Mouse (Mus musculus) heart, postnatal 0 days (tissue): ENCODE measurements around the gene Elavl3.

Experiments
- CTCF ChIP-seq: IDR thresholded peaks from 2 replicates; pipeline ENCODE4 v1.5.1; 2016; ENCODE audit warnings: antibody characterized with exemption, control low read depth, low read depth
- EP300 ChIP-seq: IDR thresholded peaks from 2 replicates; pipeline ENCODE4 v1.6.1; 2016; ENCODE audit warnings: antibody characterized with exemption, low read depth

DNA sequence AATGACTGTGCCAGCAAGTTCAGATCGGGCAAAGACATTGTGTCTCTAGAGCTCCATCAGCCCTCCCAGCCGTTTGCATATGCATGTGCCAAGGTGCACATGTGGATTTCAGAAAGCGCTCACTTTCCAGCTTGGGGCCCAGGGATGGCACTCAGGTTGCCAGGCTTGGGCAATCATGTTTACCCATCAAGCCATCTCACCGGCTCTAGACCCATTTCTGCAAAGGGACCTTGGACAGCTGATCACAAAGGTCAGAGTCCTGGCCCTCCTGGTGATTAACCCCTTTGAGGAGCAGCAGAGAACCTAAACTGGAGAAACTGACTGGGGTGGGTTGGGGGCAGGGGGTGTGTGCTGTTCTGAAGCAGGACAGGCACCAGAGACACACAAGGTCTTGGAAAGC is 59.6 kb downstream of the Elavl3 start:
- TF ChIP-seq EP300 = no peak
- no peak for TF ChIP-seq CTCF
